Mouse (Mus musculus) ES-Bruce4 (cell line): ENCODE results near the gene Cyp39a1.

Source experiments
- EP300 ChIP-seq: IDR thresholded peaks from 2 replicates; pipeline ENCODE4 v1.6.1; 2011; ENCODE audit warnings: low read depth, low read length; ENCODE audit not compliant: insufficient read depth
- POLR2A ChIP-seq: IDR thresholded peaks from one replicate; pipeline ENCODE4 v1.8.1; 2011; ENCODE audit warnings: low read length; ENCODE audit not compliant: insufficient read depth

DNA sequence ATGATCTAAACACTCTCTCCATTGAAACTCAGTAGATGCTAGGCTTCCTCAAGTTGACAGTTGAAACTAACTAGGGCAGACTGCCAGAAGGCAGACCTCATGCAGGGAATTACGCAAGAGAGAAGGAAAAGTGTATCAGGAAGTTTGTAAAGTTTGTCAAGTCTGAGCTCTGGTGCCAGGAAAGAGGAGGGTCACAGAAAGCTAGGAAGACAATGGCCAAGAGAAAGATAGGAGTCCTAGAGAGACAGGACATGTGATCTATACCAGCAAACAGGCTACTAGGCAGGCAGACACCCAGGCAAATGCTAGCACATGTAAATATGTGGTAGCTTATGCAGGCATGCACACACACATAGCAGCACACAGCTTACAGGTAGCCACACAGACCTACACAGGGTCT lies 8.0 kb downstream of the Cyp39a1 start:
- TF ChIP-seq POLR2A (no peak), EP300 (no peak)
